Mouse (Mus musculus): ENCODE results near the gene Gata5. TPM values are rescaled to one million over a fixed set of nuclear protein-coding genes. Genes with fewer than 3 reads are reported as not detected.

Gene Gata5
- polyA plus RNA-seq, 1 experiment: not detected

DNA sequence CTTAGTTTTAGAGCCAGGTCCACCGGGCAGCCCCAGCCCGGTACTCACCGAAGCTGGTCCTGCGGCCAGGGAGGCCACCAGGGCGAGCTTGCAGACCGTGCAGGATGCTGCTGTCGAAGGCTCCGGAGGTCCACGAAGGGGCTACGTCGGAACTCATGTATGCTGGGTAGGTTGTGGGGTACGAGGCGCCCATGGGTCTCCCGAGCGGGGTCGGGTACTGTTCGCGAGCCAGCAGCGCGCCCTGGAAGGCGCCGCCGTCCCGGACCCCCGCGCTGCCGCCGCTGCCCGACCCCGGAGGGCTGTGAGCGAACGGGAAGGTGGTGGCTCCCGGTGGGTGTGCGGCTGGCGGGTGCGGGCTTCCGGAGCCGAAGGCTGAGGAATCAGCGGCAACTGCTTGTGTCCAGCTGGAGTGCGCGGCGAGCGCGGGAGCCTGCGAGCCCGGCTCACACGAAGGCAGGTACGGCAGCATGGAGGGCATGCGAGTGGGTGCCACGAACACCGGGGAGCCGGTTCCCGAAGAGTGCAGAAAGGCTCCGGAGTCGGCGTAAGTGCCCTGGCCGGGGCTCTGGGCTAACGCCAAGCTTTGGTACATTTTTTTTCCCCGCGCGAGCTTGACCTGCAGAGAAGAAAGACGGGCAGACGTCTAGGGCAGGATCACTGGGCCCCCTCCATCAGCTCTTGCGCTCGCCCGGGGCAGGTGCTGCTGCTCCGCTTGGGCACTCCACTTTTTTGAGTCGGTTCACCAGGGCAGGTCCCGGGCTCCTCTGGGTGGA is 535 bp downstream of the Gata5 start:
- H3K4me3 ChIP-seq (ENCODE audit: insufficient read depth, low read depth, low read length): peak overlapping the region; percentile 30; the same call in 1 of the 2 replicates
- no peaks in the 10 kb centered on the region; the same call in 1 of the 2 replicates for H3K4me1 ChIP-seq (ENCODE audit: control insufficient read depth, insufficient read depth, insufficient read length, low read length)
- H3K27ac ChIP-seq (replicated peaks; ENCODE audit: low read depth, low read length): no peak overlapping the region

DNA sequence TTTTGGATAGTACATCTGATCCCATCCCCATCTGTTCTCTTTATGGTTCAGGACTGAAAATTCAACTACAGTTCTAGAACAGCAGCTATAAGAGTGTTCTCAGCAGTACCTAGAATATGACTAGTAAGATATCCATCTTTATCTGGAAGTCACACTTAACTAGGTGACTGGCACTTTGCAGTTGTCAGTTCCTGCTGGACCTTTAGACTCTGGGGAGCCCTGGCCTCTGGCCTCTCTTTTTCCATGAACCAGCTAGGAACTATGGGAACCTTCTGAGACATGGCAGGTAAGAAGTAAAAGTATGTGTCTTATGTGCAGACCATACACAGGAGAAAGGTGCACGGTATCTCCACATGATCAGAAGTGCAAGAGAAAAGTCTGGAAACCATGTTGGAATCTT is 5.0 kb downstream of the Gata5 start:
- Histone ChIP-seq H3K4me3 (ENCODE audit: insufficient read depth, low read depth, low read length) (no peak overlapping the region), H3K4me1 (ENCODE audit: control insufficient read depth, insufficient read depth, insufficient read length, low read length) (no peaks in the 10 kb centered on the region; the same call in 1 of the 2 replicates), H3K27ac (replicated peaks; ENCODE audit: low read depth, low read length) (no peak overlapping the region)

DNA sequence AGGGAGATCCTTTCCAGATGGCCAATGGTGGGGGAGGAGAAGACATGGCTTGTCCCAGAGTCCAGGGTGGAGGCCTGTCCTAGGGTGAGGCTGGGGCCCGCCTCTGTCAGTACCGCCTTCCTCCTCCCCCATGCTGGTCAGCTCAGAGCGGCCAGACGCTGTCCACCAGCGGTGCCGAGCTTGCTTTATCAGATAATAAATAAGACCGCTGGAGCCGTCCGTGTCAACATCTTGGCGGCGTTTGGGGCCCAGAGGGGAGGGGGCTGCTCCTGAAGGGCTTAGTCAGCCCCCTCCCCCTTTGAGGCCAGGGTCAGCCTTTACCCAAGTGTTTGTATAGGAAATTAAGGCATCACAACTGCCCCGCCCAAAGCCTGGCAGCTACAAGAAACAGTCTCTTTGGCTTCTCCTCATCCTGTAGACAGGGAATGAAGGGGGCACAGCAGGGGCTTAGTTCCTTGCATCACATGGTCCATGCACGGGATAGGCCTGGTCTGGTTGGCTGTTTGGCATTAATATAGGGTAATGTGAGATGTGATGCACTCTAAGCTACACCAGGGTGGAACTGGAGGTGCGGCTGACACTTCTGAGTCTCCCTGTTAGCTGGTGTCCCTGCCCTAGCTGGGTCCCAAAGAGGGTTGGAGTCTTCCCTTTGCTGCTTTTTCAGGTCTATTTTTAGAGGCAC is 11.7 kb downstream of the Gata5 start:
- Histone ChIP-seq H3K27ac (replicated peaks; ENCODE audit: low read depth, low read length) (no peak overlapping the region), H3K4me3 (ENCODE audit: insufficient read depth, low read depth, low read length) (no peak overlapping the region), H3K4me1 (ENCODE audit: control insufficient read depth, insufficient read depth, insufficient read length, low read length) (no peaks in the 10 kb centered on the region)

DNA sequence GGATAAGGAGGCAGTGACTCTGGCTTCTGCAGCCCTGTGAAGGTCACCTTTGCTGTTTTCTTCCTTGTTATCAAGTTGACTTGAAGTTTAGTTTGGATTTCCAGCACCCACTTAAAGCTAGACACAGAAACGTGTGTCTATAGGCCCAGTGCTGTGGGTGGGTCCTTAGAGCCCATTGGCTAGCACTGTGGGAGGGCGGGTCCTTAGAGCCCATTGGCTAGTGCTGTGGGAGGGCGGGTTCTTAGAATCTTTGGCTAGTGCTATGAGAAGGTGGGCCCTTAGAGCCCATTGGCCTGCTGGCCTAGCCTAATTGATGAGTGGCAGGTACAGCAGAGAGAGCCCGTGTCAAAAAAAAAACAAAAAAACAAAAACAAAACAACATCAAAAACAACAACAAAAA is 14.3 kb downstream of the Gata5 start:
- Histone ChIP-seq H3K4me3 (ENCODE audit: insufficient read depth, low read depth, low read length) (no peak overlapping the region), H3K27ac (replicated peaks; ENCODE audit: low read depth, low read length) (no peak overlapping the region), H3K4me1 (ENCODE audit: control insufficient read depth, insufficient read depth, insufficient read length, low read length) (no peaks in the 10 kb centered on the region)

DNA sequence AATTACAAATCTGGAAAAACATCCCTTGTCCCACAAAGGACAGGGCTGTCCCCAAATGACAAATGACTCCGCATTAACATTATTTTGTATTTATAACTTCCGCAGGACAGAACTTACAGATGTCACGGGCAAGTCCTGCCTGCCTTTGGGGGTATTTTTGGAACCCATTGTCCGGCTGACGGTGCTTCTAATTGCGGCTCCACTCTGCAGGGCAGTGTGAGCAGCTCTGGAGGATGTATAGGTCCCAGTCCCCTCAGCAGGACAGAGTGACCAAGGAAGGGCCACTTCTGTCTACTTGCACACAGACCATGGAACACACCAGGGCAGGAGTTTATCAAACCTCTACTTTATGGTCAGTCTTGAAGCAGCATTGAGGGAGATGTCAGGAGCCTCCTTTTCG is 16.9 kb downstream of the Gata5 start:
- no peak overlapping the region for H3K27ac ChIP-seq (replicated peaks; ENCODE audit: low read depth, low read length)
- H3K4me3 ChIP-seq (ENCODE audit: insufficient read depth, low read depth, low read length): no peak overlapping the region
- no peaks in the 10 kb centered on the region for H3K4me1 ChIP-seq (ENCODE audit: control insufficient read depth, insufficient read depth, insufficient read length, low read length)

DNA sequence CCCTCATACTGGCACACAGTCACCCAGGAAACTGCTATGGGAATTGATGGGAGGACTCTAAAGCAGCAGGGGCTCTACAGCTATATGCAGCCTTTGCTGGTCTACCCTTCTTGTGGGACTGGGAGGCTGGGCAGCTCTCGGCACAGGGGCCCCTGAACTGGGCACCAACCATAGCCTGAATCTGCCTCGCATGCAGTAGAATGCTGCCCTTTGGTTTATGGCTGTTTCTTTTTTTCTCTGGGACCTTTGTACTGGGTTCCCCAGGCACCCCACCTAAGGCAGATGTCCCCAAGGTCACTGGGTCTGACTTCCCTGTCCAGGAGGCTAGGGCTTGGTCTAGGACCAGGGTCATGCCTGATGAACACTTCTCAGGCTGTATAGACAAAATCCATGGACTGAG is 20.2 kb downstream of the Gata5 start:
- no peak overlapping the region for H3K27ac ChIP-seq (replicated peaks; ENCODE audit: low read depth, low read length)
- H3K4me1 ChIP-seq (ENCODE audit: control insufficient read depth, insufficient read depth, insufficient read length, low read length): no peaks in the 10 kb centered on the region
- H3K4me3 ChIP-seq (ENCODE audit: insufficient read depth, low read depth, low read length): no peak overlapping the region

DNA sequence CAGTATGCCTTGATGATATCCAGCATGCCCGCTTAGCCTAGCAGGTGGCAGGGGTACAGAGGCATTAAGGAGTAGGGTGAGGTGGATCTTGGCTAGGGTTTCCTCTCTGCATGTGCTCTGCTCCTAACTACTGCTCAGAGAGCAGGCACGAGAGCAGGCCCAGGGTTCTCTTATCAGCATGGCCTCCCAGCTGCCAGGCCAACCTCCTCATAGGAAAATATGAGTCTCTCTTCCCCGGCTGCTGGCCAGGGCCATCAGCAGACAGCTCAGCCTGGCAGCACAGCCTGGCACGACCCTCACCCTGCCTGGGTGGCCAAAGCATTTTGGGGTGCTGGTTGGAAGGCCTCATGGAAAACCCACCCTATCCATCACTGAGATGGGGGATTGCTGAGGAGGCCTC is 23.4 kb downstream of the Gata5 start:
- H3K4me1 ChIP-seq (ENCODE audit: control insufficient read depth, insufficient read depth, insufficient read length, low read length): no peaks in the 10 kb centered on the region
- no peak overlapping the region for H3K4me3 ChIP-seq (ENCODE audit: insufficient read depth, low read depth, low read length)
- H3K27ac ChIP-seq (replicated peaks; ENCODE audit: low read depth, low read length): no peak overlapping the region

DNA sequence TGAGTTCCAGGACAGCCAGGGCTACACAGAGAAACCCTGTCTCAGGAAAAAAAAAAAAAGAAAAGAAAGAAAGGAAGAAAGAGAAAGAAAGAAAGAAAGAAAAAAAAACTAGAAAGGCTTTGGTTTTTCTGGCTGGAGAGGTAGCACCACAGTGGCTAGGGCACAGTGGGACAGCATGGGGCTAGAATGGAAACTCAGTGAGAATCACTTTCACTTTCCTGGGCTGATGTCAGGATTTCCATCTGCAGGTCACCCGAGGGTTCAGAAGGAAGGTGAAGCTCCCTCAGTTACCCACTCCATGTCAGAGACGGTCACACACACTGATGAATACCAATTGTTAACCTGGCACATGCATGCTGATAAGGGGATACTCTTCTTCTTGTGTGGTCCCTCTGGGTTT is 26.8 kb downstream of the Gata5 start:
- H3K4me3 ChIP-seq (ENCODE audit: insufficient read depth, low read depth, low read length): no peak overlapping the region
- H3K4me1 ChIP-seq (ENCODE audit: control insufficient read depth, insufficient read depth, insufficient read length, low read length): no peaks in the 10 kb centered on the region
- H3K27ac ChIP-seq (replicated peaks; ENCODE audit: low read depth, low read length): no peak overlapping the region

DNA sequence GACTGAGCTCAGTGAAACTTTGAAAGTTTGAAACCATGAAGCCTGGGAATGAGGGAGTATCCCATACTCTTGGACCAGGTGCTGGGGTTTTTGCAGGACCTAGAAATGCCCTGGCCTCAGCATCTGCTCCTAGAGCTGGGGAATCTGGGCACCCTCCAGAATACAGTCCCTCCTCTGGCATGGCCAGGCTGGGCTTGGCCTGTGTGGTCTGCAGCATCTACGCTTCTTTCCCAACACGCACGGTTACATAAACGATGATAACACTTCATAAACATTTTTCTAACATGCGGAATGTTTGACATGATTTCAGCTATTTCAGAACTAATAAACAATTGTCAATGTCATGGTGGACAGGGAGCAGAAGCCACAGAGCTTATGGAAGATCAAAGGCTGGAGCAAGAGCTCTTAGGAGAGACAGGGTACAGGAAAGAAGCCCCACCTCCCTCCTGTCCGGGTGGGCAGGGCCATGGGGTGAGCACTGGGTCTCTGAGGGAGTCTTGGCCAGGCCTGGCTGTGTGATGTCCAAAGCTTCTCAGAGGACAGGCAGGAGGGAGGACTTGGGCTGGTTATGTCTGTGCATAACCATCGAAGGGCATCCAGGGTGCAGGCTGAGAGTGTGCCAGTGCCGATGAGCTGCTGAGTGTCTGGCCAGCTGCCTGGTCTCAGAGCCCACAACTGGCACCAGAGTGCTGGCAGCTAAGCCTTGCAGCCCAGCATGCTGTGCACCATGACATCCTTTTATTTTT is 27.9 kb downstream of the Gata5 start:
- H3K27ac ChIP-seq (replicated peaks; ENCODE audit: low read depth, low read length): no peak overlapping the region
- H3K4me1 ChIP-seq (ENCODE audit: control insufficient read depth, insufficient read depth, insufficient read length, low read length): no peaks in the 10 kb centered on the region
- H3K4me3 ChIP-seq (ENCODE audit: insufficient read depth, low read depth, low read length): no peak overlapping the region

DNA sequence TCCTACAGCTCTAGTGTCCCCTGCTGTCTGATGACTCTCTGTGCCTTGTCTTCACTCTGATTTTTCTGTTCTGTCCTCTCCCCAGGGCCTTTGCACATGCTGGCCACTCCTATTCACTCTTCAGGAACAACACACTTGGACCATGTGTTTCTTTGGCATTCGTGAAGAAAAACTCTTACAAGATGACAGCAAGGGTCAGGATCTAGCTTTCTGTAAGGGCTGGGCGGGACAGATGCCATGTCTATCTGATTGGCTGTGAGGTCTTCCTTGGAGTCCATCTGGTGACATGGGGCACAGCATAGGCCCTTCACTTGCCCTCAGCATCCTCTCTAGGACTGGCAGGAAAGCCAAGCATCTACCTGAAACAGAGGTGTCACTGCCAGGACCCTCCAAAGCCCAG is 28.5 kb downstream of the Gata5 start:
- no peaks in the 10 kb centered on the region for H3K4me1 ChIP-seq (ENCODE audit: control insufficient read depth, insufficient read depth, insufficient read length, low read length)
- no peak overlapping the region for H3K4me3 ChIP-seq (ENCODE audit: insufficient read depth, low read depth, low read length)
- H3K27ac ChIP-seq (replicated peaks; ENCODE audit: low read depth, low read length): no peak overlapping the region

DNA sequence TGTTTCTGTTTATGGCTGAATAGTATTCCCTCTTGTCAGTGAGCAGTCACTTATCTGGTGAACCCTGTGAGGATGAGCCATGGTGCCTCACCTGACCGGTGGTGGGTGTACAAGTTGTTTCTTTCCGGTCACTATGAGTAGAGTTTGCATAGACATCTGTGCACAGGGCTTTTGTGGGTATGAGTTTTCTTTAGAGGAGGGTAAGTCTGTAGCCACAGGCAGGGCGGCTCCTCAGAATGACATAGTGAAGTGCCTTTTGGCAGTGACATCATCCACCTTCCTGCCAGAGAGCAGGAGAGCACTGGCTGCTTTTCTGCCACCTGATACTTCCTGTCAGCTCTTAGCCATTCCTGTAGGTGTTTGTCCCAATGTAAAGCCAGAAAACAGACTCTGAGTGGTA is 29.0 kb downstream of the Gata5 start:
- Histone ChIP-seq H3K27ac (replicated peaks; ENCODE audit: low read depth, low read length) (no peak overlapping the region), H3K4me1 (ENCODE audit: control insufficient read depth, insufficient read depth, insufficient read length, low read length) (no peaks in the 10 kb centered on the region)

DNA sequence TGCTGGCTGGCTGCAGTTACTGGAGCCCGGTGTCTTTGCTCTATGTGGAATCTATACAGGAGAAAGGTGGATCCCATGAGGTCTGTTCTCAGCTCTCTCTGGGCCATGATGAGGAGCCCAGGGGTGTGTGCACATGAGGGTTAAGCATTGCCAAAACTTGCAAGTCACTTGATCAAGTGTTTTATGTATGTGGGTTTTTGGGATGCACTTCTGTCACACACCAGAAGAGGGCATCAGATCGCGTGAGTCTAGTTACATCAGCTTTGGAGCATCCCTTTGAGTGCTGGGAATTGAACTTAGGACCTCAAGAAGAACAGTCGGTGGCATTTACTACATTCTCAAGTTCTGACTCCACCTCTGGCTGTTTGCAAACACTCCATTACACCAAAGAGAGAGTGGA is 29.9 kb downstream of the Gata5 start:
- Histone ChIP-seq H3K27ac (replicated peaks; ENCODE audit: low read depth, low read length) (no peak overlapping the region), H3K4me3 (ENCODE audit: insufficient read depth, low read depth, low read length) (no peak overlapping the region), H3K4me1 (ENCODE audit: control insufficient read depth, insufficient read depth, insufficient read length, low read length) (no peaks in the 10 kb centered on the region)

More for the DNA sequence above, 29.0 kb downstream of the Gata5 start:
- no peak overlapping the region for H3K4me3 ChIP-seq (ENCODE audit: insufficient read depth, low read depth, low read length)

DNA sequence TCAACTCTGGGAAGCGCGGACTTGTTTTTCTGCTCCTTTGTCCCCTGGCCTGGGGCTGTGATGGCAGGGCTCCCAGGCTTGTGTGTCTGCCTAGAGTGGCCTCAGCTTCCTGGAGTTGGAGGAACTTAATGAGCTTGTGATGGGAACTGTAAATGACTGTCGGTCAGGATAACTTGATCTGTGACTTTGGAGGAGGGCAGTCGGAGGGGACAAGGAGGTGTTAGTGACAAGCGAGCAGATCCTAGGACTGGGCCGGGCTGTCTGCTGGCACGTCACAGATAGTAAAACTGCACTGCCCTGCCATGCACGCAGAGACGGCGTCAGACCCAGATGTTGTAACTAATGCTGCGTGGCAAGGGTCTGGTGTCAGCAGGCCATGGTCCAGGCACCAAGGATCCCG is 31.0 kb downstream of the Gata5 start:
- Histone ChIP-seq H3K4me1 (ENCODE audit: control insufficient read depth, insufficient read depth, insufficient read length, low read length) (no peaks in the 10 kb centered on the region), H3K27ac (replicated peaks; ENCODE audit: low read depth, low read length) (no peak overlapping the region), H3K4me3 (ENCODE audit: insufficient read depth, low read depth, low read length) (no peak overlapping the region)

DNA sequence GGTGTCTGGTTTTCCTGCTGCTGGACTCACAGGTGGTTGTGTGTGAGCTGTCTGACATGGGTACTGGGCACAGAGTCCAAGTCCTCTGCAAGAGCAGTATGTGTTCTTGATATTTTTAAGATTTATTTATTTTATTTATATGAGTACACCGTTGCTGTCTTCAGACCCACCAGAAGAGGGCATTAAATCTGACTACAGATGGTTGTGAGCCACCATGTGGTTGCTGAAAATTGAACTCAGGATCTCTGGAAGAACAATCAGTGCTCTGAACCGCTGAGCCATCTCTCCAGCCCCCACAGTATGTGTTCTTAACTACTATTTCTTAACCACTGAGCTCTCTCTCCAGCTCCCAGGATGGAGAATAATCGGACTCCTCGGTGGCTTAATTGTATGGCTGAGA is 32.3 kb downstream of the Gata5 start:
- Histone ChIP-seq H3K4me1 (ENCODE audit: control insufficient read depth, insufficient read depth, insufficient read length, low read length) (no peaks in the 10 kb centered on the region), H3K27ac (replicated peaks; ENCODE audit: low read depth, low read length) (no peak overlapping the region), H3K4me3 (ENCODE audit: insufficient read depth, low read depth, low read length) (no peak overlapping the region)

DNA sequence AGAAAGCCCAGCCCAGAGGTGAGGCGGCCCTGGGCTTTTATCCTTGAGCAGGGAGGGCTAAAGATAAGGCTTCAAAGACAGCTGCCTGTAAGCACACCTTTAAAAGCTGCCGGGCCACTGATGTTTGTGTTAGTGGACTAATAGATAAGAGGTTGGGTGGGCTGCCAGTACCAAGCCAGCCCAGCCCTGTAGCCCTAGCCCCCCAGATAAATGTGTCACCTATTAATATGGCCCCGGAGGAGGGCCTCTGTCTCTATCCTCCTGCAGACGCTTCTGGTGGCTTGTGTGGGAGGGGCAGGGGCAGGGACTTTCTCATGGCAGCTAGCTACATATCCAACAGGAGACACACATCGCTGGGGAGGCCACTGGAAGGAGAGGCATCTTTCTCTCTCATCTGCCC is 33.7 kb downstream of the Gata5 start:
- Histone ChIP-seq H3K4me3 (ENCODE audit: insufficient read depth, low read depth, low read length) (no peak overlapping the region), H3K4me1 (ENCODE audit: control insufficient read depth, insufficient read depth, insufficient read length, low read length) (no peaks in the 10 kb centered on the region), H3K27ac (replicated peaks; ENCODE audit: low read depth, low read length) (no peak overlapping the region)
